Mouse (Mus musculus) spleen, adult 2 months (tissue): ENCODE results near the gene Srgap2.

ENCODE experiments used
- CTCF ChIP-seq: fragments of 200-500 bp; IDR thresholded peaks from 2 replicates; pipeline ENCODE4 v1.5.1; 2011; ENCODE audit warnings: mild to moderate bottlenecking, inconsistent platforms; ENCODE audit not compliant: insufficient read depth, insufficient read length, insufficient replicate concordance; ENCODE audit errors: extremely low read depth
- POLR2A ChIP-seq: fragments of 200-500 bp; IDR thresholded peaks from 2 replicates; pipeline ENCODE4 v1.6.1; 2011; ENCODE audit warnings: low read depth, low read length, inconsistent platforms

GRCm38 (mm10) chr1:131470597-131470996 lies 56.6 kb downstream of the Srgap2 start:
- TF ChIP-seq CTCF (no peak), POLR2A (no peak)
